Mouse (Mus musculus) liver, embryonic 12.5 days (tissue): ENCODE measurements around the gene Actl10. TPM values are rescaled to one million over a fixed set of nuclear protein-coding genes. Genes with fewer than 3 reads are reported as not detected.
A peak's percentile ranks its signal among the peaks of the same experiment; 100 is the strongest.

ENCODE experiments used
- ATAC-seq: fragments of 200-750 bp; cut with Nextera tagmentation; 2 replicates; pipeline ENCODE4 v1.8.0; 2017; ENCODE audit warnings: moderate number of reproducible peaks, mild to moderate bottlenecking, moderate library complexity
- H3K27ac ChIP-seq: fragments of 300-500 bp; sonication (generic); 2 replicates; pipeline ENCODE4 v1.5.1; 2016; ENCODE audit warnings: mild to moderate bottlenecking
- H3K27me3 ChIP-seq: fragments of 300-500 bp; sonication (generic); replicated peaks from 2 replicates; pipeline ENCODE4 v1.6.1; 2016; ENCODE audit warnings: mild to moderate bottlenecking, moderate library complexity
- H3K36me3 ChIP-seq: fragments of 300-500 bp; sonication (generic); 2 replicates; pipeline ENCODE4 v1.6.1; 2016; ENCODE audit warnings: mild to moderate bottlenecking, moderate library complexity
- H3K4me1 ChIP-seq: fragments of 300-500 bp; sonication (generic); 2 replicates; pipeline ENCODE4 v1.6.1; 2016
- H3K4me2 ChIP-seq: fragments of 300-500 bp; sonication (generic); 2 replicates; pipeline ENCODE4 v1.6.1; 2016; ENCODE audit warnings: mild to moderate bottlenecking, moderate library complexity
- H3K4me3 ChIP-seq: fragments of 300-500 bp; sonication (generic); 2 replicates; pipeline ENCODE4 v1.5.1; 2016; ENCODE audit warnings: mild to moderate bottlenecking, moderate library complexity
- H3K9ac ChIP-seq: fragments of 300-500 bp; sonication (generic); 2 replicates; pipeline ENCODE4 v1.6.1; 2016; ENCODE audit warnings: mild to moderate bottlenecking, moderate library complexity
- H3K9me3 ChIP-seq: fragments of 300-500 bp; sonication (generic); replicated peaks from 2 replicates; pipeline ENCODE4 v1.6.1; 2016; ENCODE audit warnings: mild to moderate bottlenecking, moderate library complexity
- whole genome bisulfite sequencing: fragments of 180-500 bp; shearing (Covaris S2); methylation state at CpG from one replicate; pipeline ENCODE4 v1.1.7; 2016; ENCODE audit not compliant: insufficient replicate concordance; 5-methylcytosine and 5-hydroxymethylcytosine counted together
- polyA plus RNA-seq: library from polyadenylated mRNA; unstranded; fragments of >200 nt; fragmentation: Nextera tagmentation; extraction: Ambion mirVana; gene quantifications from 2 replicates; pipeline ENCODE4 v1.2.1, GENCODE M21; 2016

Actl10 gene
- polyA plus RNA-seq: 0.29 TPM in 1 of 2 replicates, not detected in the other

GRCm38 (mm10) chr2:154551476-154551875 lies at the start of gene Actl10:
Actl10 (plus strand) TSS chr2:154551776.
- H3K9ac ChIP-seq: 0 out of 2 replicates have a peak within 1 kb of the TSS, but pooled peaks have one; percentile 13
- H3K27ac ChIP-seq: no peak within 1 kb of the TSS
- WGBS: 73% methylated on average over 4 of the region's 4 CpGs
- H3K36me3 ChIP-seq: no peaks in the 10 kb centered on the region
- peak within 1 kb of the TSS; percentile 25 for H3K4me3 ChIP-seq
- ATAC-seq: no peak
- H3K4me2 ChIP-seq: peak within 1 kb of the TSS; percentile 62
- H3K9me3 ChIP-seq: no peaks in the 10 kb centered on the region
- peaks cover 48% of the 10 kb centered on the region for H3K27me3 ChIP-seq
- H3K4me1 ChIP-seq: peaks cover 28% of the 10 kb centered on the region

GRCm38 (mm10) chr2:154507076-154507475 lies 44.5 kb upstream of the Actl10 start:
- no peak overlapping the region; the same call in 1 of the 2 replicates for H3K9ac ChIP-seq
- H3K4me1 ChIP-seq: peaks cover 15% of the 10 kb centered on the region
- no peak overlapping the region for H3K4me3 ChIP-seq
- ATAC-seq: no peak
- no peaks in the 10 kb centered on the region for H3K27me3 ChIP-seq
- peak overlapping the region; percentile 71 for H3K27ac ChIP-seq
- H3K4me2 ChIP-seq: no peak overlapping the region
- 73% methylated on average over 2 of the region's 2 CpGs for WGBS
- peaks cover 55% of the 10 kb centered on the region for H3K36me3 ChIP-seq
- no peaks in the 10 kb centered on the region for H3K9me3 ChIP-seq

- Histone ChIP-seq H3K9me3 (no peaks in the 10 kb centered on the region), H3K36me3 (peaks cover 55% of the 10 kb centered on the region), H3K4me3 (no peak overlapping the region), H3K4me1 (peaks cover 15% of the 10 kb centered on the region), H3K9ac (no peak overlapping the region; the same call in 1 of the 2 replicates), H3K4me2 (no peak overlapping the region), H3K27ac (peak overlapping the region; percentile 71), H3K27me3 (no peaks in the 10 kb centered on the region)
- peak; percentile 75; the same call in 1 of the 2 replicates for ATAC-seq
- WGBS: 56% methylated on average over 9 of the region's 9 CpGs
Measured at GRCm38 (mm10) chr2:154507566-154508283, 43.9 kb upstream of the Actl10 start.

GRCm38 (mm10) chr2:154508450-154508849 lies 43.1 kb upstream of the Actl10 start:
- no peak for ATAC-seq
- no peak overlapping the region for H3K9ac ChIP-seq
- 85% methylated on average over 4 of the region's 4 CpGs for WGBS
- no peaks in the 10 kb centered on the region for H3K27me3 ChIP-seq
- H3K27ac ChIP-seq: no peak overlapping the region
- no peaks in the 10 kb centered on the region for H3K9me3 ChIP-seq
- H3K36me3 ChIP-seq: peaks cover 51% of the 10 kb centered on the region
- no peak overlapping the region for H3K4me2 ChIP-seq
- peaks cover 15% of the 10 kb centered on the region for H3K4me1 ChIP-seq
- H3K4me3 ChIP-seq: no peak overlapping the region

GRCm38 (mm10) chr2:154510141-154510540 lies 41.4 kb upstream of the Actl10 start:
- no peaks in the 10 kb centered on the region for H3K9me3 ChIP-seq
- H3K4me3 ChIP-seq: no peak overlapping the region
- no peak for ATAC-seq
- H3K9ac ChIP-seq: no peak overlapping the region
- H3K4me1 ChIP-seq: peaks cover 15% of the 10 kb centered on the region
- no peak overlapping the region for H3K4me2 ChIP-seq
- WGBS: 81% methylated on average over 3 of the region's 3 CpGs
- no peak overlapping the region for H3K27ac ChIP-seq
- H3K36me3 ChIP-seq: peaks cover 37% of the 10 kb centered on the region
- H3K27me3 ChIP-seq: no peaks in the 10 kb centered on the region

- H3K4me1 ChIP-seq: no peaks in the 10 kb centered on the region
- no peak for ATAC-seq
- H3K36me3 ChIP-seq: peaks cover 40% of the 10 kb centered on the region
- no peak overlapping the region for H3K4me3 ChIP-seq
- no peaks in the 10 kb centered on the region for H3K27me3 ChIP-seq
- no peaks in the 10 kb centered on the region for H3K9me3 ChIP-seq
- 81% methylated on average over 3 of the region's 3 CpGs for WGBS
- H3K4me2 ChIP-seq: no peak overlapping the region
- no peak overlapping the region for H3K27ac ChIP-seq
- no peak overlapping the region for H3K9ac ChIP-seq
Measured at GRCm38 (mm10) chr2:154516944-154517343, 34.6 kb upstream of the Actl10 start.

GRCm38 (mm10) chr2:154517424-154517823 lies 34.2 kb upstream of the Actl10 start:
- H3K4me3 ChIP-seq: no peak overlapping the region
- ATAC-seq: no peak
- WGBS: 77% methylated on average over 5 of the region's 5 CpGs
- no peaks in the 10 kb centered on the region for H3K27me3 ChIP-seq
- H3K36me3 ChIP-seq: peaks cover 43% of the 10 kb centered on the region
- H3K9ac ChIP-seq: no peak overlapping the region
- H3K9me3 ChIP-seq: no peaks in the 10 kb centered on the region
- no peak overlapping the region for H3K27ac ChIP-seq
- H3K4me2 ChIP-seq: no peak overlapping the region
- H3K4me1 ChIP-seq: no peaks in the 10 kb centered on the region

- peaks cover 67% of the 10 kb centered on the region for H3K36me3 ChIP-seq
- H3K4me3 ChIP-seq: no peak overlapping the region
- H3K4me1 ChIP-seq: no peaks in the 10 kb centered on the region
- ATAC-seq: no peak
- no peaks in the 10 kb centered on the region for H3K27me3 ChIP-seq
- no peaks in the 10 kb centered on the region for H3K9me3 ChIP-seq
- no peak overlapping the region for H3K9ac ChIP-seq
- H3K27ac ChIP-seq: no peak overlapping the region
- H3K4me2 ChIP-seq: no peak overlapping the region
Measured at GRCm38 (mm10) chr2:154521449-154521848, 30.1 kb upstream of the Actl10 start.

- H3K9ac ChIP-seq: no peak overlapping the region
- peaks cover 60% of the 10 kb centered on the region for H3K36me3 ChIP-seq
- 55% methylated on average over 5 of the region's 5 CpGs for WGBS
- no peak overlapping the region for H3K4me2 ChIP-seq
- no peaks in the 10 kb centered on the region for H3K4me1 ChIP-seq
- no peak overlapping the region for H3K27ac ChIP-seq
- no peak overlapping the region for H3K4me3 ChIP-seq
- H3K9me3 ChIP-seq: no peaks in the 10 kb centered on the region
- no peak for ATAC-seq
- no peaks in the 10 kb centered on the region for H3K27me3 ChIP-seq
Measured at GRCm38 (mm10) chr2:154522334-154522733, 29.2 kb upstream of the Actl10 start.

GRCm38 (mm10) chr2:154525285-154525684 lies 26.3 kb upstream of the Actl10 start:
- peaks cover 68% of the 10 kb centered on the region for H3K36me3 ChIP-seq
- no peak for ATAC-seq

GRCm38 (mm10) chr2:154526531-154526930 lies 25.0 kb upstream of the Actl10 start:
- H3K4me2 ChIP-seq: no peak overlapping the region
- 0 out of 2 replicates have a peak, but pooled peaks cover 6% of the 10 kb centered on the region for H3K4me1 ChIP-seq
- H3K36me3 ChIP-seq: peaks cover 75% of the 10 kb centered on the region
- H3K9me3 ChIP-seq: no peaks in the 10 kb centered on the region
- H3K27ac ChIP-seq: no peak overlapping the region
- WGBS: 80% methylated on average over 3 of the region's 3 CpGs
- H3K9ac ChIP-seq: no peak overlapping the region
- H3K4me3 ChIP-seq: no peak overlapping the region
- no peaks in the 10 kb centered on the region for H3K27me3 ChIP-seq
- ATAC-seq: no peak

More at GRCm38 (mm10) chr2:154525285-154525684, 26.3 kb upstream of the Actl10 start:
- H3K27me3 ChIP-seq: no peaks in the 10 kb centered on the region
- H3K27ac ChIP-seq: no peak overlapping the region
- 0 out of 2 replicates have a peak, but pooled peaks cover under 1% of the 10 kb centered on the region for H3K4me1 ChIP-seq
- H3K9me3 ChIP-seq: no peaks in the 10 kb centered on the region
- no peak overlapping the region for H3K4me3 ChIP-seq
- 80% methylated on average over 2 of the region's 2 CpGs for WGBS
- H3K9ac ChIP-seq: no peak overlapping the region
- H3K4me2 ChIP-seq: no peak overlapping the region

GRCm38 (mm10) chr2:154532888-154533287 lies 18.7 kb upstream of the Actl10 start:
- peaks cover 13% of the 10 kb centered on the region; the same call in 1 of the 2 replicates for H3K4me1 ChIP-seq
- no peak overlapping the region for H3K27ac ChIP-seq
- ATAC-seq: no peak
- H3K4me2 ChIP-seq: no peak overlapping the region
- H3K4me3 ChIP-seq: no peak overlapping the region
- H3K27me3 ChIP-seq: no peaks in the 10 kb centered on the region
- peaks cover 71% of the 10 kb centered on the region for H3K36me3 ChIP-seq
- H3K9ac ChIP-seq: no peak overlapping the region
- H3K9me3 ChIP-seq: no peaks in the 10 kb centered on the region
- 56% methylated on average over 3 of the region's 3 CpGs for WGBS
